Comparison of ENCODE assay signal across 14 mouse cellular contexts in the genomic region with DNA sequence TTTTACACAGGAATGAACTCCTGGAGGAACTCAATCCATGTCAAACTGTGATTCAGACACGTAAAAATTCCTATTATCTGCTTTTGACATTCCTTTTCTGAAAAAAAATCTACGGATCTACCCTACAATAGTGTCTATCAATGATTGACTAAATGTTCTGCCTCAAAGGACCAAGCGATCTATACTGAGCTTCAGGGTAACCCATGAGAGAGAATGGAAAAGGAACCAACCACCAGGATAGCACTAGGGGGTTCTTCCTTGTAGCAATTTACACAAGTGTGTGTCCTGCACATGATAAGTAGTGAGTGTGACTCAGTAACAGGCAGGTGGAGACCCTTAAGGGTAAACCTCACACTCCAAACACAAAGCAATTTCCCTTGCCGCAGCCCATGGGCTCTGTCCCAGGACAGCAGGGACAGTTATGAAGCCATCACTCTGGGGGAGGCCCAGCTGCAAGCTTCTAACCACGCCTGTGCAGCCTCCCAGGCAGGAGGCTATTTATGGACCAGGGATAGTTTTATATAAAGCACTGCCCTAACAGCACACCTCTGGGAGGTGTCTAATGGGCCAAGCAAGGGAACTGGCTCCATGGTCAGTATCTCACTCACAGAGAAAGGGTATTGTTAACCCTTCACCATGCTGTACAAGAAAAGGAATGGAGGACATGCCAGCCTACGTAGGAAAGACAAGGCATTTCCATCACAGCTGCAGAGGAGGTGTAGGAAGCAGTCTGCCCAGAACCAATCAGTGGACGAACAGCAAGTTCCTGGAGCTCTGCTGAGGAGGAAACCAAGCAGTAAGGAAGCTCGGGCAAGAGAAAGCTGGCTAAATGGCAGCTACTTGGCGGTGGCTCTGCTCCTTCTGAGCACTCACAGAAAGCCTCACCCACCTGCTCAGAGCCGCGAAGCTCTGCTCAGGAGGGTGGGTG.
A peak's percentile ranks its signal among the peaks of the same experiment; 100 is the strongest.
DNase-seq lines count a peak whose midpoint lies in the region; ATAC-seq lines count a peak whose summit lies in the region.
"Had no signal": no experiment of that assay in that cellular context is flagged by ENCODE, and none has a peak within 500 bp of the region (broad histone marks: within the 10 kb centered on the region; RNA-seq: fewer than 3 reads in every experiment).

No protein-coding gene starts in this region.

- 0 out of 2 replicates have a peak overlapping the region, but pooled peaks have one; percentile 5 for H3K27ac ChIP-seq in hindbrain, embryonic 10.5 days
- no peak overlapping the region for H3K27ac ChIP-seq in hindbrain, embryonic 12.5 days
- H3K27ac ChIP-seq: forebrain, embryonic 15.5 days; heart, adult 2 months; kidney, embryonic 15.5 days; midbrain, embryonic 10.5 days had no signal

- no peak overlapping the region for H3K4me3 ChIP-seq in hindbrain, embryonic 10.5 days
- H3K4me3 ChIP-seq in hindbrain, embryonic 12.5 days = no peak overlapping the region
- H3K4me3 ChIP-seq: forebrain, embryonic 15.5 days; heart, adult 2 months; kidney, embryonic 15.5 days; midbrain, embryonic 10.5 days had no signal

- H3K36me3 ChIP-seq in hindbrain, embryonic 10.5 days = 0 out of 2 replicates have a peak, but pooled peaks cover 2% of the 10 kb centered on the region
- H3K36me3 ChIP-seq in hindbrain, embryonic 12.5 days = peaks cover 3% of the 10 kb centered on the region; the same call in 1 of the 2 replicates
- H3K36me3 ChIP-seq: forebrain, embryonic 15.5 days had no signal

- H3K27me3 ChIP-seq in hindbrain, embryonic 10.5 days (ENCODE audit: insufficient read depth, poor library complexity, severe bottlenecking) = no peaks in the 10 kb centered on the region
- no peaks in the 10 kb centered on the region for H3K27me3 ChIP-seq in hindbrain, embryonic 12.5 days
- H3K27me3 ChIP-seq: forebrain, embryonic 15.5 days; kidney, embryonic 15.5 days had no signal

- ATAC-seq in hindbrain, embryonic 12.5 days (ENCODE audit: low FRiP score) = no peak
- ATAC-seq: forebrain, embryonic 15.5 days had no signal

- H3K9ac ChIP-seq in hindbrain, embryonic 12.5 days = no peak overlapping the region
- H3K9ac ChIP-seq: forebrain, embryonic 15.5 days; kidney, embryonic 15.5 days had no signal

- no peaks in the 10 kb centered on the region for H3K9me3 ChIP-seq in hindbrain, embryonic 10.5 days
- H3K9me3 ChIP-seq in hindbrain, embryonic 12.5 days (replicated peaks) = no peaks in the 10 kb centered on the region
- H3K9me3 ChIP-seq: forebrain, embryonic 15.5 days; kidney, embryonic 15.5 days; midbrain, embryonic 10.5 days had no signal

- no peak overlapping the region for H3K4me2 ChIP-seq in hindbrain, embryonic 12.5 days (replicated peaks)
- H3K4me2 ChIP-seq: forebrain, embryonic 15.5 days; kidney, embryonic 15.5 days had no signal

- 81% methylated on average over 11 of the region's 11 CpGs for WGBS in hindbrain, embryonic 10.5 days
- WGBS in hindbrain, embryonic 12.5 days = 74% methylated on average over 11 of the region's 11 CpGs

- peak; percentile 41 for DNase-seq in gastrocnemius, postnatal 25 days
- DNase-seq in gastrocnemius, postnatal 4 days (ENCODE audit: low spot score in 2 of 2) = no peak
- DNase-seq in hindbrain, embryonic 10.5 days (ENCODE audit: low spot score) = no peak
- DNase-seq in right cerebral cortex, adult 2 months (ENCODE audit: low spot score in 2 of 2) = peak; percentile 54 to 56
- DNase-seq in right cerebral cortex, postnatal 4 days = no peak
- no peak for DNase-seq in B cell, adult 2 months
- DNase-seq: cerebellum, postnatal 14 days; layer of hippocampus, adult 9-11 months; thymus, postnatal 4 days had no signal

- H3K4me1 ChIP-seq in hindbrain, embryonic 10.5 days (replicated peaks) = 0 out of 2 replicates have a peak, but pooled peaks cover 4% of the 10 kb centered on the region
- H3K4me1 ChIP-seq in hindbrain, embryonic 12.5 days = peaks cover 3% of the 10 kb centered on the region; the same call in 1 of the 2 replicates
- H3K4me1 ChIP-seq: midbrain, embryonic 10.5 days had no signal

Comparison
In these comparisons a context has a peak if more than half of its experiments do, and no peak if none do; other contexts are left out.
1. DNase-seq: peak in gastrocnemius, postnatal 25 days (single experiment) and right cerebral cortex, adult 2 months (2 of 2); none in gastrocnemius, postnatal 4 days (0 of 2), hindbrain, embryonic 10.5 days (single experiment), right cerebral cortex, postnatal 4 days (single experiment) and B cell, adult 2 months (0 of 2).